Mouse (Mus musculus): ENCODE results near the gene Ank3.

GRCm38 (mm10) chr10:70013931-70014330 is 615.4 kb downstream of the Ank3 start:
- TF ChIP-seq CTCF (IDR thresholded peaks at IDR 0.05; ENCODE audit: low read depth) (no peak), EP300 (IDR thresholded peaks at IDR 0.05; ENCODE audit: low read depth) (no peak)
